Mouse (Mus musculus) fat pad, adult 2 months (tissue): Measurements from ENCODE around the gene Wdr20.
"Not testable (repeated sequence)": the region's sequence is repeated elsewhere in the genome, so short reads cannot be mapped to it uniquely, and the experiment has no call there.

Source experiments
- DNase-seq: peaks from one replicate; pipeline ENCODE4 v3.0.0-alpha.2; 2011; ENCODE audit warnings: low read depth, low spot score; ENCODE audit errors: extremely low read depth

Wdr20 gene

GRCm38 (mm10) chr12:110737170-110738157, at the start of gene Wdr20:
TSS of gene Wdr20 (plus strand) at chr12:110737944.
- DNase-seq: no peak

DNA sequence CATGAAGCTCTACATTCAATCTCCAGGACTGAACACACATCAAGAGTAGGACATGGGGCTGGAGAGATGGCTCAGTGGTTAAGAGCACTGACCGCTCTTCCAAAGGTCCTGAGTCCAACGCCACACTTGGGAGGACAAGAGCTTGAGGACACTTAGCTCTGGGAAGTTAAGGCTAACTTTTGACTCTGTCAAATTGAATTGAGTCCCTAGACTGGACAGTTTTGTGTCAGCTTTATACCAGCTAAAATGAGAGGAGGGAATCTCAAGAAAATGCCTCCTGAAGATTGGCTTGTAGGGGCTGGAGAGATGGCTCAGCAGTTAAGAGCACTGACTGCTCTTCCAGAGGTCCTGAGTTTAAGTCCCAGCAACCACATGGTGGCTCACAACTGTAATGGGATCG, 48.8 kb upstream of the Wdr20 start:
- DNase-seq: not testable (repeated sequence)

GRCm38 (mm10) chr12:110689919-110690643, 47.7 kb upstream of the Wdr20 start:
- DNase-seq: no peak

DNA sequence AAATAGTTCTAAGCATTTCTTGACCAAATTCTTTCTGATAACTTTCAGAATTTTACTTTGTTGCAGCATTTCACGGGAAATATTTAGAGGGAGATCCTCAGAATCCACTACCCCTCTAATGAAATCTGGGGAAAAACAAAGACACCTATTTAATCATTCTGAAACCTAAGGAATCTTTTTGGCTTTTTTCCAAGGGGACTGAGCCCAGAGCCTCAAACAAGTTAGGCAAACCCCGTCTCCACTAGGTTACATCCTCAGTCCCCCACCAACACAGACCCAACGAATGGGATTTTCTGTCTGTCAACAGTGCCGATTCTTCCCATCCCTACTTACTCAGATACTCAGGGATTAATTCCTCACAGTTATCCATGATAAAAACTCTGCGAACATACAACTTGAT, 44.4 kb upstream of the Wdr20 start:
- DNase-seq: not testable (repeated sequence)

DNA sequence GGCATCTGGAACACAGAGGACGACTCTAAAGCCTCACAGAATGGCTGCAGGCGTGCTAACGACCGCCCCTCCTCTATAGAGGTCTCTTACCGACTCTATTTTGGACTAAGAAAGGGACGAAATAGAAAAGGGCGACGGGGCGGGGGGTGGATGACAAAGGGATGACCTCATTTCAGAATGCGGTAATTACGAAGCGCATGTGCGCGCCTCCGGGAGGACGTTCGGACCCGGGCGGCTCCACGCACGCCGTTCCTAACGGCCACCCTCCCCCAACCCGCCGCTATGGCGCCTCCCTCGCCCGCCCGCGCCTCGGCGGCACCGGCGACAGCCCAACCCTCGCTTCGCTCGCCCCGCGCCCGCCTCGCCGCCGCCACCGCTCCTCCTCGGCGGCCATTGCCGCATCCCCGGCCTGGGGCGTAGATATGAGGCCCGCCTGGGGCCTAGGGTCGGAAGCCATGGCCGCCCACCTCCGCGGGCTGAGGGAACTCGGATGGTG, 42.0 kb upstream of the Wdr20 start:
- no peak for DNase-seq

- DNase-seq: no peak
Observed at GRCm38 (mm10) chr12:110696173-110696974, 41.4 kb upstream of the Wdr20 start.

DNA sequence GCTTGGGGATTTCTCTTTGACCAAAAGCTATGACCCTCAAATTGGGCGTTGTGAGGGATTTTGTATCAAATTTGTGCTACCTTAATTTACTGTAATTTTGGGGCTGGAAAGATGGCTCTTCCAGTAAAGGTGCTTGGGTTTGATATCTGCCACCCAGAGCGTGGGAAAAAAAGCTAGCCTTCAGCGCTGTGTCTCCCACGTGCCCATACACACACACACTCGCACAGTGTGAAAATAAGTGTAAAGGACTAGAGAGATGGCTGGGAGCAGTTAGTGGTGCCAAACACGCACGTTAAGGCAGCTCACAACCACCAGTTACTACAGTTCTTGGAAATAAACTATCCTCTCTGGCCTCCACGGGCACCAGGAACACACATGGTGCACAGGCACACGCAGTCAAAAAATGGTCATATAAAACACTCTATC, 40.8 kb upstream of the Wdr20 start:
- DNase-seq: no peak

GRCm38 (mm10) chr12:110697457-110697856, 40.3 kb upstream of the Wdr20 start:
- DNase-seq: no peak

- DNase-seq: no peak
Observed at GRCm38 (mm10) chr12:110698080-110698479, 39.7 kb upstream of the Wdr20 start.

GRCm38 (mm10) chr12:110698523-110699170, 39.1 kb upstream of the Wdr20 start:
- no peak for DNase-seq

DNA sequence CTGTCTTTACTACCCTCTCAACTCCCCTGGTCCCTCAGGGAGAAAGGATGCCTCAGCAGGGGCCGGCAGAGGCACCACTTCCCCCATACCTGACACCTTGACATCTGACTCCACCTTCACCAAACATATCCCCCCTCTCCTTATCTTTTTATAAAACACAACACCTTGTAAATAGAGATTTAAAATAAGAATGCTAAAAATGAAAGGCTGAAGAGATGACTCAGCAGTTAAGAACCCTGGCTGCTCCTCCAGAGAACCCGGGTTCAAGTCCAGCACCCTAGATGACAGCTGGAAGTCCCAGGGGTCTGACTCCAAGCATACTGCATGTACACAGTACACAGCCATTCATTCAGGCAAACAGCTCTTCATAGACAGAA, 38.6 kb upstream of the Wdr20 start:
- DNase-seq: no peak

DNA sequence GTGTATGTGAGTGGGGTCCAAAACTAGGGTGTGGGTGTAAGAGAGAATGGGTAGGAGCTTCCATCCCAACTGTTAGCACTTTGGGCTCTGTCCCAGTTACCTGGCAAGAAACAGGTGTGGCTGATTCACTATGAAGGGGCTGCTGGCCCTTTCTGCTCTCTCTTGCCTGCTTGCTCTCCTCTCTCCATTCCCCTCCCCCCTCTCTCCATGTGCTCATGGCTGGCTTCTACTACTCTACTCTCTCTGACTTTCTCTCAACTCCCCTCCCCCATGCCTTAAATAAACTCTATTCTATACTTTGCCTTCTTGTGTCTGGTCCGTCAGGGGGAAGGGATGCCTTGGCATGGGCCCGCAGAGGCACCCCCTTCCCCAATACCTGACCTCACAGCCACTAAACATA, 37.0 kb upstream of the Wdr20 start:
- no peak for DNase-seq

DNA sequence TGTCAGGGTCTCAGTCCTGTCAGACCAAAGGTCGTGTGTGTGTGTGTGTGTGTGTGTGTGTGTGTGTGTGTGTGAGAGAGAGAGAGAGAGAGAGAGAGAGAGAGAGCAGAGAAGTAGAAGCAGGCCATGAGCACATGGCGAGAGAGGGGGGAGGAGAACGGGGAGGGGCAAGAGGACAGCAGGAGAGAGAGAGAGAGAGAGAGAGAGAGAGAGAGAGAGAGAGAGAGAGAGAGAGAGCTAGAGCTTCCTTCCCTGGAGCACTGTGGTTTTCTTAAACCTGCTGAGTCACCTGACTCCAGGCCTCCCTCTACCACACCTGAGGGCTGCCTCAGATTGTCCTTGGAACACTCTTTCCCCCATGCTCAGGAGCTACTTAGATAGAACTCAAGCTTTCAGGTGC, 36.4 kb upstream of the Wdr20 start:
- DNase-seq: not testable (repeated sequence)

- no peak for DNase-seq
Observed at GRCm38 (mm10) chr12:110702556-110702955, 35.2 kb upstream of the Wdr20 start, which contains the start of gene Hsp90aa1. TSS of gene Hsp90aa1 (minus strand) at chr12:110702728.

GRCm38 (mm10) chr12:110703008-110703471, 34.7 kb upstream of the Wdr20 start:
- no peak for DNase-seq

- DNase-seq: no peak
Observed at GRCm38 (mm10) chr12:110703682-110704081, 34.1 kb upstream of the Wdr20 start.

DNA sequence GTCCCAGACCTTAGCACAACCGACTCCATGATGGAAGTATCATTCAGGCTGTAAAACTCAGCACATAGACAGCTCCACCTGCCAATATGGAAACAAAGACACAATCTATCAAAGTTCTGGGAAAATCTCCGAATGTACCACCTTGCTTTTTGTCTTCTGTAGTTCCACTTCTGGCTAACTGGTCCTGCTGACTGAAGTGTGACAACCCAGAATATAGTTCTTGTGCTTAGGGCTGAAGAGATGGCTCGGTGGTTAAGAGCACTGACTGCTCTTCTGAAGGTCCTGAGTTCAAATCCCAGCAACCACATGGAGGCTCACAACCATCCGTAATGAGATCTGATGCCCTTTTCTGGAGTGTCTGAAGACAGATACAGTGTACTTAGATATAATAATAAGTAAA, 32.3 kb upstream of the Wdr20 start:
- DNase-seq: not testable (repeated sequence)

DNA sequence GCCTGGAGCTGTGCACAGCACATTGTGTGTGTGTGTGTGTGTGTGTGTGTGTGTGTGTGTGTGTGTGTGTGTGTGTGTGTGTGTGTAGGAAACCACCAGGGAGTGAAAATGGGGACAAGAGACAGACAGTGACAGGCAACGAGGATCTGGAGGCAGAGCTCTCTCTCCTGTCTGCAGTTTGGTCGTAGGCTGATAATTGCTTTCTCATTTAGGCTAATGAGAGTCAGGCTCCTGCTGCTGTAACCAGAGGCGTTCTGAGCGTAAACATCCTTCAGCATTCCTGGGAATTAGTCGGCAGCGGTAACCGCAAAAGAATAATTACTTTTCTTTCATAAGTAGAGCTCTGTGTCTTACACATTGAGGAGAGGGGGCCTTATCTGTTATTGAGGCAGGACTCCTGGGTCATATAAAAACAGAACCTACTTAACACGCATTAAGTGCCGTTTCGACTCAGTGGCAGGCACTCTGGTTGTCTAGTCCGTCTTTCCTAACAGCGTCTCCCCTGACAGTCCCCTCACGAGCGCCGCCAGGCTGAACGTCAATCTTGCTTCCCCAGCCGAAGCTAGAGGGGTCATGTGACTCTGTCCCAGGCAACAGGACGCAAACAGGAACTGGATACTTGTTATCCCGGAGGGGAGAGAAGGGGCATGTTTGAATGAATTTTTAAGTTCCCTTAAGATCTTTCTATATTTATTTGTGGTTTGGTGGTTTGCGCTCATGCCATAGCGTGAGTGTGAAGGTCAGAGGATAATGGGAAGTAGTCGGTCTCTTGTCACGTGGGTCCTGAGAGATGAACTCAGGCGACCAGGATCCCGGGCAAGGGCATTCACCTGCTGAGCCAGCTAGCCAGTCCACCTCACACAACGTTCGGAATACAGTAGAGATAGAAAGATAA, 31.2 kb upstream of the Wdr20 start:
- DNase-seq: no peak

DNA sequence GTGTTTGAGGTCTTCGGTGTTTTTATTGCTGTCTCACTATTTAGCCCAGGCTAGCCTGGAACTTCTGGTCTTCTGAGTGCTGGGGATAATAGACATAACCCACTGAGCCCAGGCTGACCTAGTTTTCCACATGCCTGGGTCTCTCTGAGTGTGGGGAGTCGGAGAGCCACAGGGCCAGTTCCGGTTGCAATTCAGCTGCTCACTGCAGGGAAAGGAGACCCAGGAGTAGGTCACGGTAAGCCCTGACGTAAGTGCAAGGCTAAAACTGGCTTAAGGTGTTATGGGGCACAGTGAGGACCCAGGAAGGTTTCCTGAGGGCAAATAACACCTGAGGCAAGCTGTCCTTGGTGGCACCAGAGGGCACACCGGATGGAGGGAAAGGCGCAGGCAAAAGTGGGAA, 30.3 kb upstream of the Wdr20 start:
- DNase-seq: no peak
